Mouse (Mus musculus): ENCODE measurements at regions not wholly inside any gene's neighbourhood (a gene's known extent, or its start where the extent isn't known, plus 50 kb on each side); places are given as distances from the start of the nearest gene placed in this dataset.
"Not testable (repeated sequence)": the region's sequence is repeated elsewhere in the genome, so short reads cannot be mapped to it uniquely, and the experiment has no call there.

DNA sequence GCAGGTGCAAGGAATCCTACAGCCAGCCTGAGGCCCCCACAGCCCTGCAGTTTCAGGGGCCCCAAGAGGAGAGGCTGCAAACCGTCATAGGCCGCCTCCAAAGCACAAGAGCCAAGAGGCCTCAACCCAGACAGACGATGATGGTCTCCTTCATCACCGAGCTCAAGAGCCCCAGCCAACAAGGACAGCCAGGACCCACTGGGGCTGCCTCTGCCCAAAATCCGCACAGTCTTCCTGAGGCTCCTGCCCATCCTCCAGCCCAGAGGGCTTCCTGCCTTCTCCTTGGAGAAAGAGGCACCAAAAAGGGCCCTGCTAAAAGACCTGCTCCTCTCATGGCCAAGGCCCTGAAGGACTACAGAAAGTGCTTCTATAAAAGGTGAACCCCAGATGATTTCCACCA is 112.3 kb downstream of the Nus1 start:
- not testable (repeated sequence) for DNase-seq

DNA sequence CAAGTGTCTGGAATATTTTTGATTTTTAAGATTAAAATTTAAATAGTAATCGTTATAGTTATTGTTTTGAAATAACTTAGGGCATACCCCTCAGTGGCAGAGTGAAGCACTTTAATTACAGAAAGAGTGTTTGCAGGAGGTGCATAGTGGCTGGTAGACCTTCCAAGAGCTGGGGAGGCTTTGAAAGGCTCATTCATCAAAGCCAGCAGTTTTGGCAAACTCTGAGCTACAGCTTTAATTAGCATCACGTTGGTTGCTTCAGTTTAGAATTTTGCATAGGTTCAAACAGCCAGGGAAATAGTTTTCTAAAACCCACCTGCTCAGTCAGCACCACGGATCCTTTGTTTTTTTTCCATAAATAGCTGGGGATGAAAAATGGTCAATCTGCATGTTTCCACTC is 113.5 kb downstream of the Nus1 start:
- no peak for DNase-seq

DNA sequence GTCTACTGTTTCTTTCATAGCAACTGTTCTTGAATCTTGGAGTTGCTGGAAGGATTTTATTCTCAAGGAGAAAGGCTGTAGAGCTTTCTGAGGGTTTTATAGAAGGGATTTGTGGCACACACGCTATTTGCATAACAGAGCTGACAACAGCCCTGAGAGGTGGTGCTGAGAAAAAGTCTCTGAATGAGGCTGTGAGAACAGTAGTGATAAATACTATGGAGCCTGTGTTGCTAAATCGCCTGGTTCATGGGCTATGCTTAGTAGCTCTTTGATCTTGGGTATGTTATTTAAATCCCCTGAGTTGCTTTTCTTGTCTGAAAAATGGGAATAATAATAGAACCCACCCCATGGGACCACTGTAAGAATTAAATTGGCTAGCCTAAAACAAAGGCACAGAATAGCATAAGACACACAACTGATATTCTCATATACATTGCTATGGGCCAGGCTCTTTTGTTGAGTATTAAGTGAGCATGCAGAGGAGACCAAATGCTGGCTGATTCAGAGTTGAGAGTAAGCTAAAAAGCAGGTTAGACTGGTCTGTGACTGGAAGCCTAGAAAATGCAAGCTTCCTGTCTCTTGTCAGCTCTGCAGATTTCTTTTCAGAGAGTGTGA is 116.0 kb downstream of the Nus1 start:
- DNase-seq, result no peak

DNA sequence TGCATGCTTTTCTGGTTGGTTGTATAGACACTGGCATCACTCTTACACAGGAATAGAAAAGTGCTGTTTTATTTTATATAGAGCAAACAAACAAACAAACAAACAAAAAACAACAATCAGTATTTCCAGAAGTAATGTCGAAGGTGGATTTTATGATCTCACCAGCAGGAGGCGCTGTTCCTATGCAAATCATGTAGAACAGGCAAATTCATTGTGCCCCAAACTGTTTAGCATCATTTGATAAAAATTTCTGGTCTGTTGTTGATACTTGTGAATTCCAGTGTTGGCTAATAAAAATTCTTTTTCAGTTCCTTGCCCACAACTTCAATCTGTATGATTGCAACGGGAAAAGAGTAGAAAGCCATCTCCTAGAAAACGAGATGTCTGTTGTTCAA is 116.5 kb downstream of the Nus1 start:
- DNase-seq, result peak; percentile 41 to 42

DNA sequence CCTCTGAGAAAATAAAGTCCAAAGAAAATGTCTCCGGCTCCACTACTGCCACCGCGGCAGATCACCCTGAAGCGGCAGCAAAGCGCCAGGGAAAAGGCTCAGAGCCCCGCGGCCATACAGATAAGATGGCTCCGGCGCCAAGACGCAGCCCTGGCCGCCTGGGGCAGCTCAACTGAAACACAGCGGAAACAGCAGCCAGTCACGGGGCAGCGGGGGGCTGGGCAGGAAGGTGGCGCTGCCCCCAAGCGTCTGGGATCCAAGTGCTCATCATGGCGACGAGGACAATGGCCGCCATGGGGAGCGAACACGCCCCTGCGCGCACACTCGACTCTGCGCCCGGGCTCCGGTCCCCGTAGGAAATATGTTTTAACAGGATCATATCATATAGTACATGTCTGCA is 128.2 kb downstream of the Nus1 start:
- no peak for DNase-seq

DNA sequence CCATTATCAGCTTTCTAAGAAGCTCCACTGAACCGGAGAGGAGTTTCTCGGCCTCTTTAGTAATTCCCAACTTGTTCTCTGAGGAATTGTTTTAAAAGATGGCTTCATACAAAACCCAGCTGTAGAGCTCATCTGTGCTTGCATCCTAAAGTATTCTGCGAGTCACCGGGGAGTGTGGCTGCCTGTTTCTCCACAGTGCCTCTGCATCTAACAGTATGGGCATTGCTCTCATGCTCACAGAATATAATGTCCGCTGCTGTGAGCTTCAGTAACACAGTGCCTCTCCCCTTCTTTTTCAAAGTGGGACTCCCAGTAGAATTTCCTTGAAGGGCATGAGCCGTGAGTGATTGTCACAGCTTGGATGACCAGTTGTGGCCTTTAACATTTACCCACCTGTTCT is 113.0 kb upstream of the Slc35f1 start:
- DNase-seq, result no peak

DNA sequence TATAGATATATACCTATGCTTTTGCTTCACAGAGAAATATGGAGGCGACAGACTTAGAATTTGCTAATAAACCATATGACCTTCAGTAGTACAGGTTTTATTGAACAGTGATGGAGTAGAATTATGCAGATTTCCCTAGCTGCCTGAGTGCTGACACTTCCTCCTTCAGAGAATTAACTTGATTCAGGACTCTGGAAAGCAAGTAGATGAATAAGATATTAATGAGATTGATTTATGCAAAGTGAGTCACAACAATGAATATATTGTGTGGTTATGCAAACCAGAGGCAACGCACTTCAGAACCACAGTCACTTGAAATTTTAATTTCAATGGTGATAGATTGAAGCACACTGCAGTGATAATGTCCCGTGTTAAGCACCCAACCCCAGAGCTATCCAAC is 112.5 kb upstream of the Slc35f1 start:
- no peak for DNase-seq

DNA sequence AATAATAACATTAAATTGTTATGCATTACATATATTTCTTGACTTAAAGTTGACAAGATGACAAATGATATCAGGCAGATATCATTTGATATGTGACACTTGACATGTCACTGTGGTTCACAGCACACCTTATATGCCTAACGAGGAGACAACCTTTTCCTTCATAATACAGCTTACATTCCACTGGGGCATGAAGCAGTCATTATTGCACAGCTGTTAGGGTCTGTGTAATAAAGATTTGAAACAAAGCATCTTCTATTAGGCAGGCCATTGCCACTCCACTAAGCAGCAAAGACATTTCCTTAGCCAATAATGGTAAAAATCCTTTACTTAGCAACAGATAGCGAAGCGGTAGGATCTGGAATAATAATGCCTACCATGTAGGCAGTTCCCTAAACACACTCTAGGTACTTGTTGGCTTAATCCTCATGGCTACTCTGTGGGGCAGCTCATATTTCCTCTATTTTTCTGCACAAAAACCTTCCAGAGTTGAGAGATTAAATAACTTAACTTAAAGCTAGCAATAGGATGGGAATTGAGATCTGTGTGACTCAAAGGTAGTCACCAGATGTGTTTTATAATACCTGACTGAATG is 112.0 kb upstream of the Slc35f1 start:
- DNase-seq, result no peak

DNA sequence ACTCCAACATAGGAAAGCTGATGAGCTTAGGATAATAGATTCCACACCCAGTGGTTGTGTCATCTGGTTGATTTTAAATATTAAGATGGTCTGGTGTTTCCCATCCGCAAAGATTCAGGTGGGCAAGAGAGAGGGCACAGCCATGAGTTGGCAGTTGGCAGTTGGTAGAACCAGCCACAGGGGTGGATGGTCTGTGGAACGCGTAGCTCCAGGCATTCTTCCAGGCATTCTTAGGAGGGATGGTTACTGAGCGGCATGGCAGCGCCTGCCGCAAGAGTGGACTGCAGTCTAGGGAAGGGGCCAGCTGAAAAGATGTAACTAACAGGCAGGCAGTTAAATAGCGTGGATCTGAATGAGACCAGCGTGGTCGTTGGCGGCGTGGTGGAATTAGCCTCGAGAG is 96.6 kb upstream of the Slc35f1 start:
- no peak for DNase-seq

Data from kidney, postnatal 4 days (tissue).